Mouse (Mus musculus): Measurements from ENCODE around the gene Dlg4.
A peak's percentile ranks its signal among the peaks of the same experiment; 100 is the strongest.
"Not testable (repeated sequence)": the region's sequence is repeated elsewhere in the genome, so short reads cannot be mapped to it uniquely, and the experiment has no call there.

Gene Dlg4

GRCm38 (mm10) chr11:69996161-69997061 is 20.3 kb upstream of the Dlg4 start:
- no peak for DNase-seq (ENCODE audit: low read depth)

- no peak for DNase-seq (ENCODE audit: low read depth)
These were observed 19.7 kb upstream of the Dlg4 start for GRCm38 (mm10) chr11:69997070-69997509.

- no peak for DNase-seq (ENCODE audit: low read depth)
These were observed 17.9 kb upstream of the Dlg4 start for GRCm38 (mm10) chr11:69998567-69999491.

- no peak for DNase-seq (ENCODE audit: low read depth)
These were observed 17.1 kb upstream of the Dlg4 start for GRCm38 (mm10) chr11:69999666-70000065.

- peak; percentile 94 for DNase-seq (ENCODE audit: low read depth)
These were observed 16.3 kb upstream of the Dlg4 start, which contains the start of gene Dvl2 for GRCm38 (mm10) chr11:70000396-70000898. Dvl2 (plus strand) TSS chr11:70000595.

GRCm38 (mm10) chr11:70001159-70001558 is 15.6 kb upstream of the Dlg4 start:
- DNase-seq (ENCODE audit: low read depth) = no peak

GRCm38 (mm10) chr11:70001865-70002264 is 14.9 kb upstream of the Dlg4 start:
- DNase-seq (ENCODE audit: low read depth) = no peak

GRCm38 (mm10) chr11:70002471-70002870 is 14.3 kb upstream of the Dlg4 start:
- no peak for DNase-seq (ENCODE audit: low read depth)

GRCm38 (mm10) chr11:70005521-70005920 is 11.2 kb upstream of the Dlg4 start:
- no peak for DNase-seq (ENCODE audit: low read depth)

- DNase-seq (ENCODE audit: low read depth) = no peak
These were observed 6.7 kb upstream of the Dlg4 start for GRCm38 (mm10) chr11:70010033-70010432.

- DNase-seq (ENCODE audit: low read depth) = no peak
These were observed 6.2 kb upstream of the Dlg4 start for GRCm38 (mm10) chr11:70010548-70010947.

GRCm38 (mm10) chr11:70010961-70011360 is 5.8 kb upstream of the Dlg4 start:
- DNase-seq (ENCODE audit: low read depth) = no peak

GRCm38 (mm10) chr11:70012931-70013330 is 3.8 kb upstream of the Dlg4 start:
- DNase-seq (ENCODE audit: low read depth) = no peak

GRCm38 (mm10) chr11:70013408-70013807 is 3.3 kb upstream of the Dlg4 start:
- no peak for DNase-seq (ENCODE audit: low read depth)

GRCm38 (mm10) chr11:70014051-70014450 is 2.7 kb upstream of the Dlg4 start:
- no peak for DNase-seq (ENCODE audit: low read depth)

- peak; percentile 72 for DNase-seq (ENCODE audit: low read depth)
These were observed 1.7 kb upstream of the Dlg4 start, which contains the start of gene Acadvl for GRCm38 (mm10) chr11:70014880-70015558. Acadvl (minus strand) TSS chr11:70015411.

GRCm38 (mm10) chr11:70015677-70016076 is 1.1 kb upstream of the Dlg4 start:
- no peak for DNase-seq (ENCODE audit: low read depth)

GRCm38 (mm10) chr11:70016177-70016576 is 565 bp upstream of the Dlg4 start:
- DNase-seq (ENCODE audit: low read depth) = not testable (repeated sequence)

GRCm38 (mm10) chr11:70017199-70017767 is 541 bp downstream of the Dlg4 start:
- DNase-seq (ENCODE audit: low read depth) = no peak

- DNase-seq (ENCODE audit: low read depth) = no peak
These were observed 1.6 kb downstream of the Dlg4 start for GRCm38 (mm10) chr11:70018131-70018990.

Data from fibroblast of lung, adult 2 months (primary cell).